Mouse (Mus musculus) testis, postnatal 14 days (tissue): ENCODE measurements around the gene Ddx10.

Source experiments
- DNase-seq: peaks from one replicate; pipeline ENCODE4 v3.0.0; 2021; ENCODE audit warnings: low spot score

The Ddx10 gene

GRCm38 (mm10) chr9:53247953-53248397 lies at the start of gene Ddx10:
Gene Ddx10, minus strand, starts transcription at chr9:53248053.
- peak; percentile 98 for DNase-seq

GRCm38 (mm10) chr9:53292833-53293232 lies 45.0 kb upstream of the Ddx10 start:
- no peak for DNase-seq

GRCm38 (mm10) chr9:53290006-53290405 lies 42.2 kb upstream of the Ddx10 start:
- no peak for DNase-seq

- no peak for DNase-seq
These were observed 38.9 kb upstream of the Ddx10 start for GRCm38 (mm10) chr9:53286793-53287192.

GRCm38 (mm10) chr9:53278997-53279396 lies 31.1 kb upstream of the Ddx10 start:
- DNase-seq = no peak

- no peak for DNase-seq
These were observed 28.5 kb upstream of the Ddx10 start for GRCm38 (mm10) chr9:53276381-53276780.

- DNase-seq = no peak
These were observed 24.9 kb upstream of the Ddx10 start for GRCm38 (mm10) chr9:53272714-53273113.

- no peak for DNase-seq
These were observed 24.4 kb upstream of the Ddx10 start for GRCm38 (mm10) chr9:53272207-53272606.

GRCm38 (mm10) chr9:53271281-53272022 lies 23.6 kb upstream of the Ddx10 start:
- no peak for DNase-seq

- DNase-seq = no peak
These were observed 21.6 kb upstream of the Ddx10 start for GRCm38 (mm10) chr9:53269466-53269755.

GRCm38 (mm10) chr9:53268731-53269465 lies 21.0 kb upstream of the Ddx10 start:
- no peak for DNase-seq

GRCm38 (mm10) chr9:53268036-53268435 lies 20.2 kb upstream of the Ddx10 start:
- DNase-seq = no peak

- no peak for DNase-seq
These were observed 17.7 kb upstream of the Ddx10 start for GRCm38 (mm10) chr9:53265589-53265988.

GRCm38 (mm10) chr9:53264387-53264786 lies 16.5 kb upstream of the Ddx10 start:
- no peak for DNase-seq

- DNase-seq = no peak
These were observed 10.3 kb upstream of the Ddx10 start for GRCm38 (mm10) chr9:53258199-53258598.

- DNase-seq = no peak
These were observed 9.9 kb upstream of the Ddx10 start for GRCm38 (mm10) chr9:53257772-53258171.

GRCm38 (mm10) chr9:53256690-53257305 lies 8.9 kb upstream of the Ddx10 start:
- no peak for DNase-seq

GRCm38 (mm10) chr9:53254368-53254767 lies 6.5 kb upstream of the Ddx10 start:
- peak; percentile 24 for DNase-seq

GRCm38 (mm10) chr9:53247516-53247915 lies 337 bp downstream of the Ddx10 start:
- no peak for DNase-seq

GRCm38 (mm10) chr9:53218181-53218580 lies 29.7 kb downstream of the Ddx10 start:
- DNase-seq = no peak

- DNase-seq = no peak
These were observed 39.6 kb downstream of the Ddx10 start for GRCm38 (mm10) chr9:53208283-53208682.

GRCm38 (mm10) chr9:53174590-53174989 lies 73.3 kb downstream of the Ddx10 start:
- DNase-seq = no peak

GRCm38 (mm10) chr9:53173258-53173657 lies 74.6 kb downstream of the Ddx10 start:
- no peak for DNase-seq
